Mouse (Mus musculus) CD4-positive helper T cell, adult 2 months (primary cell): Measurements from ENCODE around the gene Kcnk3.
A peak's percentile ranks its signal among the peaks of the same experiment; 100 is the strongest.

Experiments used
- DNase-seq: peaks from one replicate; pipeline ENCODE4 v3.0.0-alpha.2; 2012; ENCODE audit warnings: low read depth, missing footprints, low spot score

Kcnk3 gene

GRCm38 (mm10) chr5:30613242-30613641, 25.3 kb downstream of the Kcnk3 start:
- no peak for DNase-seq

DNA sequence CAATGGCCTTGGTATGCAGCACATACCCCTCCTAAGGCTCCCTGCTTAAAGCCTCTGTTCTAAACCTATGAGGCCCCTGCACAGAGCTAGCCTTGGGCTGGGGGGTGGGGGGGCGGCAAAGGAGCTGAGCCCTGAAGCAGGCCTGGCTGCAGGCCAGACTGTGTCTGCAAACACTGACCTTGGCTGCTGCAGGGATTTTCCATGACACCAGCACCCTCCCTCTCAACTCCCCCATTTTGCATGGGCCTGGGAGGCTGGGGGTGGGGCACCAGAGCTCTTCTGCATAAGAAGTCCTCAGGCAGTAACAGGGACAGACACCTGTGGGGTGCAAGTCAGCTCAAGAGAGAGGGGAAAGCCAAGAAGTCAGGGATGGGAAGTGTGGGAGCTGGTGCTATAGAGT, 26.3 kb downstream of the Kcnk3 start:
- no peak for DNase-seq

- no peak for DNase-seq
These were observed 27.4 kb downstream of the Kcnk3 start for GRCm38 (mm10) chr5:30615416-30615815.

DNA sequence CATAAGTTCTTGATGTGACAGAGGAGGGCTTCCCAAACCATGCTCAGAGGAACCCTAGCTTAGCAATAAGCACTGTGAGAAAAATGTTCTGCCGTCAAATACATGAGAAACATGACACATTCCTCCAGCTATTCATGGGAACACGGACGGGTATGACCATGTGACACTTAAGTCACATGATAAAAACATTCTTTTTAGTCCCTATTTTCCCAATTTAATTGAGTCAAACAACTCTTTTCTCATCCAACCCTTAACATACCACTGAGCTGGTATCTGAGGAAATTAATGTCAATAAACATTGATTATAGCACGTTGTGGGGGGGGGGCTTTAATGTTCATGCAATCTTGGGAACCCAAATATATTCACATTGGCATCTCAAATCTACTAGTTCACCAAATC, 27.8 kb downstream of the Kcnk3 start:
- no peak for DNase-seq

DNA sequence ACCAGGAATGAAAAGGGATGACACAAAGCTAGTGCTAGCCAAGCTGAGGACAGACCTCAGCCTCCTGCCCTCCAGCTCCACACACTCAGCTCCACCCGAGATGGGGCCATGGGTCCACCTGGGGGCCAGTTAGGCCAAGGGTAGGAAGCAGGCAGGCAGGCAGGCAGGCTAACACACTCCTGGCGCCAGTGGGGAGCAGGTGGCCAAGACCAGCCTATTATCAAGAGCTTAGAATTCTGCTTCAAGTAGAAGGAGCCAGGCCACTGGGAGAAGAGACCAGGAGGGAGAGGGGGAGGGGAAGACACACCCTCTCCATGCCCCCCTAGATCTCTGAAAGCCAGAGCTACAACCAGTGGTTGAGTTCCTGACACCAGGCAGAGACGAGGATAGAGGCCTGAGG, 28.7 kb downstream of the Kcnk3 start:
- DNase-seq = no peak

GRCm38 (mm10) chr5:30617357-30617756, 29.4 kb downstream of the Kcnk3 start:
- no peak for DNase-seq

DNA sequence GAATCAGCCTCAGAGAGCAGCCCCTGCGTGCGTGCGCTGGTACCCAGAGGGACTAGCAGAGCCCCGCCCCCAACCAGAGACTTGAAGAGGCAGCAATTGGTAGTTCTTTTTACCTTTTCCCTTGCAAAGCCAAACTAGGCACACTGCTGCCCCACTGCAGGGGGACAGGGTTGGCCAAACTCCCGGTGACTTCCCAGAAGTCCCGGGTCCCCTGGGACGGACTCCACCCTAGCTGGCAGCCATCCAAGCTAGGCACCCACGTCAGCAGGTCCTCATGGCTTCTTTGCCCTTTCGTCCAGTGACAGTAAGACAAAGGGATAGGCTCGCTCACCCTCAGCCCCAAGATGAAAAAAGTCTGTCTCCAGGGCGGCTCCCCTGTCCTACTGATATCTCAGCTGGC, 29.9 kb downstream of the Kcnk3 start:
- DNase-seq = no peak

- no peak for DNase-seq
These were observed 30.5 kb downstream of the Kcnk3 start for GRCm38 (mm10) chr5:30618376-30619003.

DNA sequence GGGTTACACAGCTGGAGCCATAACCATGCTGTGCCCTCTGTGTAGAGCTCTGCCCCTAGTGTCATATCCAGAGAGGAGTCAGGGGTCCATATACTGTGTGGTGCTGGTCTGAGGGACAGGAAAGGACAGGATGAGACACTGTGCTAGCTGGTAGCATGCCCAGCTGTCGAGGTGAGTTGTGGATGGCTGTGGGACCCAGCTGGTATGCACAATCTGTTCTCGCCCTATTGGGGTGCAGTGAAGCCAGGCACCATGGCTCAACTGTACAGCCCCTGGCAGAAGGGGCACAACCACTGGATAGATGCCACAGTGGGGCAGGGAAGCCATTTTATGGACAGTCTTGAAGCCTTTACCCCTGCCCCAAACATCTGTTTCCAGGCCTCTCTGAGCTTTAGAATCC, 31.2 kb downstream of the Kcnk3 start:
- no peak for DNase-seq

DNA sequence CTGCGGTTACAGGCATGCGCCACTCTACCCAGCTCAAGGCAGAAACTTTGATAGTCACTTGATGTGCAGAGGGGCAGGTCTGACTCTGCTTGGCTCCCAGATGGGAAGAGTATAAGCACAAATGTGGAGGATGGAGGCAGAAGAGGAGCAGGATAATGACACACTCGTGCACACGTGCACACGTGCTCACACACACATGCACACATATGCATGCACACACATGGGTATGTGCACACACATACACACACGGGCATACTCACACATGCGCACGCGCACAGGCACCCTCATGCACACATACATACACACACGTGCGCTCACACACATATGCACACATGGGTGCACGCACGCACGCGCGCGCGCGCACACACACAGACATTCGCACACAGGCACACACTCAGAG, 32.6 kb downstream of the Kcnk3 start:
- DNase-seq = no peak

DNA sequence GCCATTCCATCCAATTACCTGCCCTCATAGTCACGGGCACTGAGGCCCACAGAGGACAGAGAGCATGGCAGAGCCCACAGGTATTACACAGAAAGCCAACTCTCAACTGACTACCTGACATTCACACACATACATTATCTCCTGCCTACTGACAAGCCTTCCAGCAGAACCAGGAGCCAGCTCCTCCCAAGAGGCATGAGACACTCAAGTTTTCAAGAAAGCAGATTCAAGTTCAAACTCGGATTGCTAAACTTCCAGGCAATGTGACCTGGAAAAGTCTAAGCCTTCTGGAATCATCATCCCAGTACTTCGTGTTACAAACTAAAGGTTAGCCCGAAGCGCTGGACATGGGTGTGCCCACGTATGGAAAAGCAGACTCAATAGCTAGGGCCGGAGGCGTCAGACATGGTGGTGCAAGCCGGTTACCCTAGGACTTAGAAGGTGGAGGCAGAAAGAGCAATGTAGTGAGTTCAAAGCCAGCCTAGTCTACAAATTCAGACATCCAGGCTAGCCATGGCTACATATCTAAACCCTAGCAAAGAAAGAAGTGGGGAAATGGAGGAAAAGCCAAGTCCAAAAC, 33.3 kb downstream of the Kcnk3 start:
- no peak for DNase-seq

DNA sequence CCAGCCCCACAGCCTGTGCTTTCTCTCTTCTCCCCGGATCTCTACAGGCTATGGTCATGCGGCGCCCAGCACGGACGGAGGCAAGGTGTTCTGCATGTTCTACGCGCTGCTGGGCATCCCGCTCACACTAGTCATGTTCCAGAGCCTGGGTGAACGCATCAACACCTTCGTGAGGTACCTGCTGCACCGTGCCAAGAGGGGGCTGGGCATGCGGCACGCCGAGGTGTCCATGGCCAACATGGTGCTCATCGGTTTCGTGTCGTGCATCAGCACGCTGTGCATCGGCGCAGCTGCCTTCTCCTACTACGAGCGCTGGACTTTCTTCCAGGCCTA, 33.8 kb downstream of the Kcnk3 start:
- no peak for DNase-seq

- peak; percentile 61 for DNase-seq
These were observed 34.3 kb downstream of the Kcnk3 start for GRCm38 (mm10) chr5:30622177-30622840.

- no peak for DNase-seq
These were observed 34.8 kb downstream of the Kcnk3 start for GRCm38 (mm10) chr5:30622841-30623185.

DNA sequence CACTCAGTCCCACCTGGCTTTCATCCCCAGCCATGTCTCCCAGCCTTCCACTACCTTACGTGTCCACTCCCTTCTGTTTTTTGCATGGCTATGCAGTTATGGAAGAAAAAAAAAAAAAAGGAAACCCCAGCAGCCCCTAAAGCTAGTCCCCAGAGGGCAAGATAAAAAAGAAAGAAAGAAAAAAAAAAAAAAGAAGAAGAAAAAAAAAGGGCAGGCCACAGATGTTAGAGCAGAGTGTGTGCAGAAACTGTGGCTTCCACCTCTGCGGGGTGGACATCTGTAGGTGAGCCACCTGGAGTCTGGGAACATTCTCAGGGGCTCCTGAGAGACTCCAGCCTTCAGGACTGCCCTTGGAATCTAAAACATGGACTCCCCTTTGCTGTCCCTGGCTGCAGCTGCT, 35.4 kb downstream of the Kcnk3 start:
- no peak for DNase-seq

DNA sequence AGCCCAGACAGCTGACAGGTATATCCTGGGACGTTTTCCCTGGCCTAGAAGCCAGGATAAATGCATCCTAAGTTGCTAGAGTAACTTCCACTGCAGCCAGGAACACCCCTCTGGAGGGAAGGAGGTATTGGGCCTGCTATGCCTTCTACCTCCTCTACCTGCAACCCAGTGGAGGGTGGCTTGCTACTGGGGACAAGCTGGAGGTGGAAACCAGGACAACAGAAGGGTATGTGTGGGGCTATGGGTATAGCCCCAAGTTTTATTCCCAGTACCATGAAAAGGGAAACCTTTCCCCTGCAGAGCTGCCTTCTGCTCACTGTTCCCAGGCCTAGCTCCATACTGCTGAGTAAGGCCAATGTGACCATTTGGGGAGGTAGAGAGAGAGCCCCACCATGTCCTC, 36.3 kb downstream of the Kcnk3 start:
- no peak for DNase-seq

- no peak for DNase-seq
These were observed 36.9 kb downstream of the Kcnk3 start for GRCm38 (mm10) chr5:30624908-30625307.

DNA sequence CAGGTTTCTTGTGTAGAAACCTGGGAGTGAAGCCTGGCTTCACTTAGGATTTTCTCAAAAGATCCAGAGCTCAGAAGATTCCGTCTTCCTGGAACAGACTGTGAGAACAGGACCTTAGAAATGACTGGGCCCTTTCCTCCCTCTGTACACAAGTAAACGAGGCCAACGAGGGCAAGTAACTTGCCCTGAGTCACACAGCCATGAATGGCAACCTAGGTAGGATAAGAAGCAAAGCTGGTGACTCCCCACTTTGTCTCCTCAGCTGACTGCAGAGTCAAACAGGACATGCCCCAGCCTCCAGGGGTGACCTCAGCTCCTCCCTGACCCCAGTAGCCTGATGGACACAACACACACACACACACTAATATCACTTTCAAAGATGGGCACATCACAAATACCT, 37.4 kb downstream of the Kcnk3 start:
- DNase-seq = no peak

DNA sequence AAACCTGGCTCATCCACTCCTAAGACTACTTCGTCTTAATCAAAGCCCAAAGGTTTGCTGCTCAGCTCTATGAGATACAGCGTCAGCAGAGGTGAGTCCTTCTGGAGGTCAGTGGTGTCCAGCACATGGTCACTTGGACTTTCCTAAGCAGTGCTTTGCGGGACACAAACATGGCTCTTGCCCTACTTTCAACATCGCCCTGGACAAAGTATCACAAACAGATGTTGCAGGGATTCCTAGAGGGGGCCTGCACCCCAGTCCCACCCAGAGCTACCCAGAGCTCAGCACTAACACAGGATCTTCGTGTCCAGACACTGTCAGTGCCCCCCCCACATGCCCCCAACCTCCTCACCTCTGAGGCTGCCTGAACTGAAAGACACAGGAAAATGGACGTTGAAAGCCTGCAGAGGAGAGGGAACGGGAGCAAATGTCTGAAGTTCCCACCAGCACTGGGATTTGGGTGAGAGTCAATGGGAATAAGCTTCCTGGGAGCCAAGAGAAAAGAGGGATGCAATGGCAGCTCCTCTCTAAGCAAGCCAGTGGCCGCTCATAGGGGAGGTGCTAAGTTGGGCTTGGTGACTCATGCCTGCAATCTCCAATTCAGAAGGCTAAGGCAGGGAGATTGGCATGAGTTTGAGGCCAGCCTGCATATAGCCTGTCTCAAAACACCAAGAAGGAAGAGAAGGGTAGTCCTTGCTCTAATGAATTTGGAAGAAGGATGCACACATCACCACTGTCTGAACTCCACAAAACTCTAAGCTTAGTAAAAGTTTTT, 38.5 kb downstream of the Kcnk3 start:
- no peak for DNase-seq

GRCm38 (mm10) chr5:30628511-30628910, 40.5 kb downstream of the Kcnk3 start:
- no peak for DNase-seq

DNA sequence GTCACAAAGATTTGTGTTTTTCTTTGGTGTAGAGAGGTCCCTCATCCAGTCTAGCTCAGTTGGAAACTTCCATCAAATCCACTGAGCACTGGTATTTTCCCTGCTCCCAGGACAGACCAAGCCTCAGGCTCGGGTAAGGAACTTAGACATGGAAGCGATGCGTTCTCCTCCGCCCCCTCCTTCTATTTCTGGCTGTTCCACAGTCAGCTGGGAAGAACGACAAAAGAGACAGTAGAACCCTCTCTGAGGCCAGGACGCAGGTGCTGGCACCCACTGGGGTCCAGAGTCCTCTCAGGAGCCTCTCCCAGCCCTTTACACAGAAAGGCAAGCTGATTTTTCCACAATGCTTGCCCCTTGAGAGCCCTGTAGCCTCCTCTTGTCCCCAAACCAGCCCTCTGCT, 42.4 kb downstream of the Kcnk3 start:
- DNase-seq = no peak

DNA sequence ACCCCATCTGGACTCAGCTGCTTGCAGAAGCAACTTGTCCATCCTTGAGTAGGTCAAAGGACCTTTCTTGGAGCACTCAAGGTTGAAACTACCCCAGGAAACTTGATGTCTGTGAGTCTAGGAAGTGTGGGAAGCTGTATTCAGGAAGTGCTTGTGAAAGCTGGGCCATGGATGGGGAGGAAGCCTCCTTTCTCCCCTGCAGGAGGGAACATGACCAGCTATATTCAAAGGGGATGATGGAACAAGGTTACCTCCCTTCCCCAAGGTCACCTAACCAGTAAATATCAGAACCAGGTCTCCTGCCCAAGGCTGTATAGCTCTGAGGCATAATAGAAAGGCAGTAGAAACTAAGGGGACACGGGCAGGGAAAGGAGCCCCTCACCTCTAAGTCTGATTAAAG, 44.2 kb downstream of the Kcnk3 start:
- DNase-seq = no peak

DNA sequence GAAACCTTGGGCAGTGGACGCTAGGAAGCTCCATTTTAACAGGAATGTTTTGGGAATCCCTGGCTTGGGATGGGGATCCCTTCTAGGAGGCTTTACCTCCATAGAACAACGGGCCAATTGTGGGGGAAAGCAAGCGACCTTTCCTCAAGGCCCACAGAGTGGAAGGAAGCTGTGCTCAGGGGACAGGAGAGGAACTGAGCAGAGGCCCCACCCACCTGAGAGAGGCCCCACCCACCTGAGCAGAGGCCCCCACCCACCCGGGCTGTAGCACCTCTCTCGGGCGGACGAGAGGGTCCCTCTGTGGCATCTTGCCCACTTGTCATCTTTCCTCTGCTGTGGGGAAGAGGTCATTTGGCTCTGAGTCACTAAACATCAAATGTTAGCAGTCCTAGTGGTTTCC, 49.0 kb downstream of the Kcnk3 start:
- no peak for DNase-seq
